15 mouse cellular contexts compared by ENCODE assay signal in genomic region chr4:140857041-140857440, GRCm38 (mm10). TPM values are rescaled to one million over a fixed set of nuclear protein-coding genes. Genes with fewer than 3 reads are reported as not detected.
"Had no signal": no experiment of that assay in that cellular context is flagged by ENCODE, and none has a peak within 500 bp of the region (broad histone marks: within the 10 kb centered on the region; RNA-seq: fewer than 3 reads in every experiment).

No protein-coding gene starts in this region.

- H3K36me3 ChIP-seq: limb, embryonic 10.5 days; midbrain, embryonic 10.5 days; neural tube, embryonic 13.5 days had no signal

- H3K9me3 ChIP-seq: limb, embryonic 10.5 days; midbrain, embryonic 10.5 days; neural tube, embryonic 13.5 days had no signal

- H3K27ac ChIP-seq: layer of hippocampus, adult 2 months; limb, embryonic 10.5 days; midbrain, embryonic 10.5 days; neural tube, embryonic 13.5 days; stomach, postnatal 0 days had no signal

- DNase-seq: kidney, adult 18-20 months; kidney, postnatal 10 days; kidney, postnatal 4 days; lung, adult 18-20 months; midbrain, embryonic 14.5 days; right cerebral cortex, postnatal 25 days had no signal

- H3K9ac ChIP-seq: neural tube, embryonic 13.5 days had no signal

- H3K27me3 ChIP-seq: neural tube, embryonic 13.5 days had no signal

- H3K4me2 ChIP-seq: neural tube, embryonic 13.5 days had no signal

- H3K4me1 ChIP-seq: limb, embryonic 10.5 days had no signal

- H3K4me3 ChIP-seq: layer of hippocampus, adult 2 months; limb, embryonic 10.5 days; midbrain, embryonic 10.5 days; neural tube, embryonic 13.5 days had no signal

RNA-seq across cellular contexts. Expression of gene Padi1, which starts 11.5 kb away (rescaled TPM):
- total RNA-seq: layer of hippocampus, adult 2 months; layer of hippocampus, postnatal 10 days had no signal
- polyA plus RNA-seq: small intestine, adult 2 months had no signal

RNA-seq across cellular contexts. Expression of gene Padi3, which starts 46.6 kb away (rescaled TPM):
- total RNA-seq: layer of hippocampus, adult 2 months; left cerebral cortex, postnatal 10 days; monocyte, adult 5-6 weeks had no signal
- polyA plus RNA-seq: midbrain, embryonic 14.5 days; neural tube, embryonic 13.5 days; small intestine, adult 2 months had no signal
